11 mouse cellular contexts compared by ENCODE assay signal in the genomic region with DNA sequence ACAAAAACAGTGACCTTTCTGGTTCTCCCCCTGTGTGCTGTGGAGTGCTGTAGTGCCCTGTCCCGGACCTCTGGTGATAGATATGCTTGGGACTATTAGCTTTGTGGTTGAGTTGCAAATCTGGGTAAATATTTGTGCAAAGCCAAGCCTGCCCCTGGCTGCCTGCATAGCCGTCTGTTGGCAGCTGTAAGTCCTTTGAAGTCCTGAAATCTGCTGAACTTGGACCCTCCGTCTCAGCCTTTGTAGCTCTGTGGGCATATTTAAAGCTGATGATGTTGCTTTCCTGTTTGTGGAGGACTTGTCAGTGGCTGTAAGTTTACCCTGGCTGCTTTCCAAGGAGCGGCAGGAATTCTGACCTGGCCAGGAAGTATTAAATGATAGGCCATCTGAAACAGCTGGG.
A peak's percentile ranks its signal among the peaks of the same experiment; 100 is the strongest.
DNase-seq lines count a peak whose midpoint lies in the region; ATAC-seq lines count a peak whose summit lies in the region.
"Had no signal": no experiment of that assay in that cellular context is flagged by ENCODE, and none has a peak within 500 bp of the region (broad histone marks: within the 10 kb centered on the region; RNA-seq: fewer than 3 reads in every experiment).

No protein-coding gene starts in this region.

- H3K4me3 ChIP-seq in hindbrain, embryonic 10.5 days = no peak overlapping the region
- H3K4me3 ChIP-seq in hindbrain, embryonic 13.5 days = no peak overlapping the region
- no peak overlapping the region for H3K4me3 ChIP-seq in embryonic facial prominence, embryonic 14.5 days (ENCODE audit: low read depth, low read length)
- H3K4me3 ChIP-seq: left cerebral cortex, adult 2 months had no signal

- 55% methylated on average over 4 of the region's 4 CpGs for WGBS in hindbrain, embryonic 10.5 days
- 49% methylated on average over 4 of the region's 4 CpGs for WGBS in hindbrain, embryonic 13.5 days
- 15% methylated on average over 4 of the region's 4 CpGs for WGBS in embryonic facial prominence, embryonic 14.5 days

- H3K27me3 ChIP-seq in hindbrain, embryonic 10.5 days (ENCODE audit: insufficient read depth, poor library complexity, severe bottlenecking) = no peaks in the 10 kb centered on the region
- H3K27me3 ChIP-seq in hindbrain, embryonic 13.5 days = no peaks in the 10 kb centered on the region
- H3K27me3 ChIP-seq in embryonic facial prominence, embryonic 14.5 days (replicated peaks; ENCODE audit: control insufficient read depth, insufficient read depth, low read length) = no peaks in the 10 kb centered on the region

- H3K4me1 ChIP-seq in hindbrain, embryonic 10.5 days (replicated peaks) = peaks cover 49% of the 10 kb centered on the region
- peaks cover 48% of the 10 kb centered on the region for H3K4me1 ChIP-seq in hindbrain, embryonic 13.5 days (replicated peaks)
- H3K4me1 ChIP-seq in embryonic facial prominence, embryonic 14.5 days (ENCODE audit: control insufficient read depth, insufficient read depth, low read length) = peaks cover 16% of the 10 kb centered on the region

- H3K36me3 ChIP-seq in hindbrain, embryonic 10.5 days = no peaks in the 10 kb centered on the region
- no peaks in the 10 kb centered on the region for H3K36me3 ChIP-seq in hindbrain, embryonic 13.5 days
- no peaks in the 10 kb centered on the region for H3K36me3 ChIP-seq in embryonic facial prominence, embryonic 14.5 days (ENCODE audit: control insufficient read depth, insufficient read depth, low read length)

- H3K9ac ChIP-seq in hindbrain, embryonic 13.5 days = no peak overlapping the region
- H3K9ac ChIP-seq in embryonic facial prominence, embryonic 14.5 days (ENCODE audit: low read depth, low read length) = no peak overlapping the region

- no peaks in the 10 kb centered on the region for H3K9me3 ChIP-seq in hindbrain, embryonic 10.5 days
- H3K9me3 ChIP-seq in hindbrain, embryonic 13.5 days = no peaks in the 10 kb centered on the region
- H3K9me3 ChIP-seq in embryonic facial prominence, embryonic 14.5 days (ENCODE audit: control insufficient read depth, low read length) = no peaks in the 10 kb centered on the region

- ATAC-seq in hindbrain, embryonic 13.5 days (ENCODE audit: low FRiP score) = no peak
- peak; percentile 59; the same call in 1 of the 2 replicates for ATAC-seq in embryonic facial prominence, embryonic 14.5 days (ENCODE audit: low read depth)
- ATAC-seq: forebrain, embryonic 14.5 days had no signal

- no peak overlapping the region for H3K27ac ChIP-seq in hindbrain, embryonic 10.5 days
- H3K27ac ChIP-seq in hindbrain, embryonic 13.5 days = no peak overlapping the region; the same call in 1 of the 2 replicates
- H3K27ac ChIP-seq in embryonic facial prominence, embryonic 14.5 days (replicated peaks; ENCODE audit: low read depth, low read length) = no peak overlapping the region
- H3K27ac ChIP-seq: left cerebral cortex, adult 2 months had no signal

- no peak overlapping the region for H3K4me2 ChIP-seq in hindbrain, embryonic 13.5 days
- H3K4me2 ChIP-seq in embryonic facial prominence, embryonic 14.5 days (ENCODE audit: low read depth, low read length) = no peak overlapping the region

- peak; percentile 14 for DNase-seq in hindbrain, embryonic 10.5 days (ENCODE audit: low spot score)
- peak; percentile 73 for DNase-seq in embryonic facial prominence, embryonic 14.5 days (ENCODE audit: low spot score)
- peak; percentile 28 to 55 for DNase-seq in kidney, postnatal 4 days
- peak; percentile 54 for DNase-seq in lung, postnatal 25 days (ENCODE audit: low spot score)
- DNase-seq in frontal cortex, adult 2 months (ENCODE audit: extremely low spot score in 1 of 2, low spot score in 1 of 2) = no peak
- no peak for DNase-seq in adrenal gland, adult 2 months
- DNase-seq in spleen, adult 18-20 months = no peak
- DNase-seq: thymus, postnatal 36 days had no signal

Comparison
In these comparisons a context has a peak if more than half of its experiments do, and no peak if none do; other contexts are left out.
1. DNase-seq: peak in hindbrain, embryonic 10.5 days (single experiment), embryonic facial prominence, embryonic 14.5 days (single experiment), kidney, postnatal 4 days (2 of 2) and lung, postnatal 25 days (single experiment); none in frontal cortex, adult 2 months (0 of 2), adrenal gland, adult 2 months (single experiment) and spleen, adult 18-20 months (0 of 2).